Mouse (Mus musculus) liver, embryonic 11.5 days (tissue): Measurements from ENCODE around the gene Cyp51. TPM values are rescaled to one million over a fixed set of nuclear protein-coding genes. Genes with fewer than 3 reads are reported as not detected.

ENCODE experiments used
- ATAC-seq: fragments of 200-750 bp; cut with Nextera tagmentation; replicated peaks from 2 replicates; pipeline ENCODE4 v1.8.0; 2017; ENCODE audit warnings: moderate number of reproducible peaks, mild to moderate bottlenecking, moderate TSS enrichment, moderate library complexity; ENCODE audit not compliant: low FRiP score
- DNase-seq: peaks from one replicate; pipeline ENCODE4 v3.0.0-alpha.2; 2017; ENCODE audit warnings: low spot score
- H3K27ac ChIP-seq: fragments of 300-500 bp; sonication (generic); 2 replicates; pipeline ENCODE4 v1.5.1; 2014; ENCODE audit warnings: mild to moderate bottlenecking, low read depth, low read length, control low read depth
- H3K27me3 ChIP-seq: fragments of 300-500 bp; sonication (generic); replicated peaks from 2 replicates; pipeline ENCODE4 v1.6.1; 2014; ENCODE audit warnings: low read length, mixed read lengths; ENCODE audit not compliant: control insufficient read depth, insufficient read depth
- H3K36me3 ChIP-seq: fragments of 300-500 bp; sonication (generic); 2 replicates; pipeline ENCODE4 v1.6.1; 2014; ENCODE audit warnings: mild to moderate bottlenecking, low read length, moderate library complexity, mixed read lengths; ENCODE audit not compliant: control insufficient read depth, insufficient read depth
- H3K4me1 ChIP-seq: fragments of 300-500 bp; sonication (generic); replicated peaks from 2 replicates; pipeline ENCODE4 v1.6.1; 2014; ENCODE audit warnings: low read length, mixed read lengths; ENCODE audit not compliant: control insufficient read depth, insufficient read depth
- H3K4me2 ChIP-seq: fragments of 300-500 bp; sonication (generic); 2 replicates; pipeline ENCODE4 v1.6.1; 2014; ENCODE audit warnings: mild to moderate bottlenecking, control low read depth, moderate library complexity
- H3K4me3 ChIP-seq: fragments of 300-500 bp; sonication (generic); 2 replicates; pipeline ENCODE4 v1.5.1; 2014; ENCODE audit warnings: low read depth, low read length, control low read depth
- H3K9ac ChIP-seq: fragments of 300-500 bp; sonication (generic); 2 replicates; pipeline ENCODE4 v1.6.1; 2014; ENCODE audit warnings: low read depth, low read length, control low read depth
- H3K9me3 ChIP-seq: fragments of 300-500 bp; sonication (generic); 2 replicates; pipeline ENCODE4 v1.6.1; 2016; ENCODE audit warnings: low read length, inconsistent platforms, mixed read lengths; ENCODE audit not compliant: control insufficient read depth
- WGBS: fragments of 180-500 bp; shearing (Covaris S2); extraction: QIAGEN DNeasy Blood & Tissue Kit; methylation state at CpG from one replicate; pipeline ENCODE4 v1.1.7; 2014; 5-methylcytosine and 5-hydroxymethylcytosine counted together
- polyA plus RNA-seq: library from polyadenylated mRNA; unstranded; fragments of >200 nt; fragmentation: Nextera tagmentation; extraction: Ambion mirVana; gene quantifications from 2 replicates; pipeline ENCODE4 v1.2.1, GENCODE M21; 2014

Gene Cyp51
- polyA plus RNA-seq, 1 experiment from 2014 or later: 70.9 TPM

DNA sequence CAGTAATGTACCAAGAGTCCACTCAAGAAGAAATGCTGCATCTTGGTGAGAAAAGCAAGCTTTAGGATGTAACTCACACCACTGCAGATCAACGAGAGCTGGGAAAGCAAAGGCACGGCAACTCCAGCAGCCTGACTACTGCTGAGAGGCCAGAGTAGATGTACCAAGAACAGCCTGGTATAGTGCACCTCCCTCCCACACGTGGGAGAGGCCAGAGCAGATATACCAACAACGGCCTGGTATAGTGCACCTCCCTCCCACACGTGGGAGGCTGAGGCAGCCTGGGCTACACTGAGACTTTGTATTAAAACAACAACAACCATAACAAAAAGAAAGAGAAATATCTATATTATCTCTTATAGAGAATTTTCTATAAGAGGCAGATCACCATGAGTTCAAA lies 16.4 kb downstream of the Cyp51 start:
- no peak overlapping the region for H3K4me2 ChIP-seq

DNA sequence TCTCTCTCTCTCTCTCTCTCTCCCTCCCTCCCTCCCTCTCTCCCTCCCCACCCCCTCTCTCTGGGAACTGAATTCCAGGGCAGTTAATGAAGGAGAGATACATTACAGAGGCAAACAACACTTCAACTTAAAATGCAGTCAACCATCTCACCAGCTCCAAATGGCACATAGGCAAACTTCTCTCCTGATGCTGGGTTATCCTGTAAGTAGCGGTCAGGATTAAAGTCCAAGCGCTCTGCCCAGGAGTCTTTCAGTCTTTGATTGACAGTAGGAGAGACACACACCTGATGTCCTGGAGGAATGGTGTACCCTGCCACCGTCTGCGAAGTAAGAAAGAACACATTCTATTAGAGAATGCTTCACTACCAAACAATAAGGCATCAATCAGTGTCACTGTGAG lies 18.2 kb downstream of the Cyp51 start:
- no peak for ATAC-seq
- Histone ChIP-seq H3K4me2 (no peak overlapping the region), H3K4me1 (no peaks in the 10 kb centered on the region), H3K4me3 (no peak overlapping the region), H3K27me3 (no peaks in the 10 kb centered on the region), H3K27ac (no peak overlapping the region), H3K9ac (no peak overlapping the region), H3K36me3 (peaks cover 18% of the 10 kb centered on the region; the same call in 1 of the 2 replicates), H3K9me3 (no peaks in the 10 kb centered on the region)
- WGBS: 88% methylated on average over 4 of the region's 4 CpGs
- no peak for DNase-seq

More for the DNA sequence above, 16.4 kb downstream of the Cyp51 start:
- Histone ChIP-seq H3K9ac (no peak overlapping the region), H3K27ac (no peak overlapping the region), H3K4me1 (no peaks in the 10 kb centered on the region), H3K36me3 (peaks cover 16% of the 10 kb centered on the region; the same call in 1 of the 2 replicates), H3K9me3 (no peaks in the 10 kb centered on the region), H3K27me3 (no peaks in the 10 kb centered on the region), H3K4me3 (no peak overlapping the region)
- 91% methylated on average over 5 of the region's 5 CpGs for WGBS
- ATAC-seq (no peak), DNase-seq (no peak)

- H3K36me3 ChIP-seq: peaks cover 17% of the 10 kb centered on the region; the same call in 1 of the 2 replicates
- H3K27me3 ChIP-seq: no peaks in the 10 kb centered on the region
- 82% methylated on average over 7 of the region's 7 CpGs for WGBS
- H3K4me2 ChIP-seq: no peak overlapping the region
- no peak overlapping the region for H3K9ac ChIP-seq
- DNase-seq (no peak), ATAC-seq (no peak)
- no peaks in the 10 kb centered on the region for H3K9me3 ChIP-seq
- H3K27ac ChIP-seq: no peak overlapping the region
- H3K4me3 ChIP-seq: no peak overlapping the region
- no peaks in the 10 kb centered on the region for H3K4me1 ChIP-seq
Measured at GRCm38 (mm10) chr5:4084948-4085347, 19.6 kb downstream of the Cyp51 start.

GRCm38 (mm10) chr5:4081513-4081912 lies 23.0 kb downstream of the Cyp51 start:
- H3K36me3 ChIP-seq: peaks cover 17% of the 10 kb centered on the region; the same call in 1 of the 2 replicates
- H3K27ac ChIP-seq: no peak overlapping the region
- no peak overlapping the region for H3K4me3 ChIP-seq
- no peak overlapping the region for H3K4me2 ChIP-seq
- DNase-seq: no peak
- 83% methylated on average over 2 of the region's 2 CpGs for WGBS
- ATAC-seq: no peak
- H3K27me3 ChIP-seq: no peaks in the 10 kb centered on the region
- no peak overlapping the region for H3K9ac ChIP-seq
- no peaks in the 10 kb centered on the region for H3K4me1 ChIP-seq
- no peaks in the 10 kb centered on the region for H3K9me3 ChIP-seq

DNA sequence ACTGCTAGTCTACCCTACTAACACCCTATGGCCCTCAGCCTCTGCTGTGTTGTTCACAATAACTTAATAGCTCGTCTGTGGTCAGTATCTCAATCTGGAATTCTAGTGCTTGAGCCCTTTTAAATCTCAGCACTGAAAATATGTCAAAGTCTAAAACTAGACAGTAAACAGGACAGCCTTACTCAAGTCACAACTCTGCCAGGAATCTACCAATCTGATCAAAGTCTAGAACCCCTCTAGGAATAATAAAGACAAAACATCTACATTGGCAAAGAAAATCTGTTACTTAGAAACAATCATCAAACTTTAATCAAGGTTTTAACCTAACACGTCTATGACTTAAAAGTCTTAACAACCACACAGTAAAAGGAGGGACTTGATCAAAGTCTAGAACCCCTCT lies 23.7 kb downstream of the Cyp51 start:
- Histone ChIP-seq H3K27me3 (no peaks in the 10 kb centered on the region), H3K4me3 (no peak overlapping the region), H3K4me1 (no peaks in the 10 kb centered on the region), H3K4me2 (no peak overlapping the region), H3K27ac (no peak overlapping the region), H3K9me3 (no peaks in the 10 kb centered on the region), H3K36me3 (peaks cover 14% of the 10 kb centered on the region; the same call in 1 of the 2 replicates), H3K9ac (no peak overlapping the region)
- 78% methylated on average over 2 of the region's 2 CpGs for WGBS
- no peak for ATAC-seq
- DNase-seq: no peak

DNA sequence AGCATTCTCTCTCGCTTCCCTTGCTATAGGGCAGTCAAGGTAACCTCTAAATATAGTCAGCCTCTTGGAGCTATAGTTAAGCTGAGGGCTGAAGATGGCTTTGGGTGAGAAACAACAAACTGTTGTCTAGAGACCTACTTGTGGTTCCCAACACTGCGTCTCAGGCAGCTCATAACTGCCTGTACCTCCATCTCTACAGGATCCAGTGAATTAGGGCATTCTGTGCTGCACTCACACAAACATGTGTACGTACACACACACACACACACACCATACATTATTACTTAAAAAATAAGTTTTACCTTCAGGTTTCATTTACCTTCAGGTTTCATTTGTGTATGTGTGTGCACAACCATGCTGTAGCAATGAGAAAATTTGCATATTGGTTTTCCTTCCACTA lies 25.5 kb downstream of the Cyp51 start:
- H3K27me3 ChIP-seq: no peaks in the 10 kb centered on the region
- peaks cover 11% of the 10 kb centered on the region; the same call in 1 of the 2 replicates for H3K36me3 ChIP-seq
- H3K4me2 ChIP-seq: no peak overlapping the region
- DNase-seq (no peak), ATAC-seq (0 out of 2 replicates have a peak, but pooled peaks have one; percentile 7)
- H3K9me3 ChIP-seq: no peaks in the 10 kb centered on the region
- H3K9ac ChIP-seq: no peak overlapping the region
- H3K27ac ChIP-seq: no peak overlapping the region
- 92% methylated on average over 3 of the region's 3 CpGs for WGBS
- no peak overlapping the region for H3K4me3 ChIP-seq
- H3K4me1 ChIP-seq: no peaks in the 10 kb centered on the region

DNA sequence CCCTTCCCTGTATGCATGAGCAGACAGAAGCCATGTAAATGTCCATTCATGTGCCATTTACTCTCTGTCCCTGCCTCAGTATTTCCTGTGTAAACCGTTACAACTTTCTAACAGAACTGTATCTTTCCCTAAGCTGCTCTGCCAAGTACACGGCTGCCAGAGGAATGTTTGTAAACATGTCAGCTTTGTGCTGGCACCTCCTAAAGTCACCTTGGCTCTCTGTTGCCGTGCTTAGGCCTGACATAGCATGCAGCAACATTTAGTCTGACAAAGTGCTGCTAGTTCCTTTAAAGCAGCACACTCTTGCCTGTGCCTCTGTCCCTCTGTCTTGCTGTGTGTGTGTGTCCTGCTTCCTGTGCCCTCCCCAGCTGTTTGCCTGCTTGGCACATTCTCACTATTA lies 37.3 kb downstream of the Cyp51 start:
- Histone ChIP-seq H3K9me3 (no peaks in the 10 kb centered on the region), H3K9ac (no peak overlapping the region), H3K4me1 (no peaks in the 10 kb centered on the region), H3K36me3 (peaks cover 16% of the 10 kb centered on the region; the same call in 1 of the 2 replicates), H3K27me3 (no peaks in the 10 kb centered on the region), H3K4me3 (no peak overlapping the region), H3K27ac (no peak overlapping the region), H3K4me2 (no peak overlapping the region)
- ATAC-seq (no peak), DNase-seq (no peak)
- 79% methylated on average over 3 of the region's 3 CpGs for WGBS

- Histone ChIP-seq H3K27me3 (no peaks in the 10 kb centered on the region), H3K27ac (no peak overlapping the region), H3K9me3 (no peaks in the 10 kb centered on the region), H3K9ac (no peak overlapping the region), H3K4me3 (no peak overlapping the region), H3K36me3 (peaks cover 17% of the 10 kb centered on the region; the same call in 1 of the 2 replicates), H3K4me2 (no peak overlapping the region), H3K4me1 (no peaks in the 10 kb centered on the region)
- no peak for DNase-seq
- no peak for ATAC-seq
- WGBS: 88% methylated on average over 18 of the region's 18 CpGs
Measured at GRCm38 (mm10) chr5:4066476-4067115, 38.0 kb downstream of the Cyp51 start.

- Histone ChIP-seq H3K27ac (no peak overlapping the region), H3K4me1 (no peaks in the 10 kb centered on the region), H3K4me2 (no peak overlapping the region), H3K4me3 (no peak overlapping the region), H3K9me3 (no peaks in the 10 kb centered on the region), H3K9ac (no peak overlapping the region), H3K27me3 (no peaks in the 10 kb centered on the region), H3K36me3 (peaks cover 8% of the 10 kb centered on the region; the same call in 1 of the 2 replicates)
- no peak for ATAC-seq
- WGBS: 90% methylated on average over 8 of the region's 8 CpGs
- DNase-seq: no peak
Measured at GRCm38 (mm10) chr5:4060313-4060712, 44.2 kb downstream of the Cyp51 start.
